Mouse (Mus musculus): ENCODE data around the gene Cgn.
"Not testable (repeated sequence)": the region's sequence is repeated elsewhere in the genome, so short reads cannot be mapped to it uniquely, and the experiment has no call there.

Gene Cgn

DNA sequence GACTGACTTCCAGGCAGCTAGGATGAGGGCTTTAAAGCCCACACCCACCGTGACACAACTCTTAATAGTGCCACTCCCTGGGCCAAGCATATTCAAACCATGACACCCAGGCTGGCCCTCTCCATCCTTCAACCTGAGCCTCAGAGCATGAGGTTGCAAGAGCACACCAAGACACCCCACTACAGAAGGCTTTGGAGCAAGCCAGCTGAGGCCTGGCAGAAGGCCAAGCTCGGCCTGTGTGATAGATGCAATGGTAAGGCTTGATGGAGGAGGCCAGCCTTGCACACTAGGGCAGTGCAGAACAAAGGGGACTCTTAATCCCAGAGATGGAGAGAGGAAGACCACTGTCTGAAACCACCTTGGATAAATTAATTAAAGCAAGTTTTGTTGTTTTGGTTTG is 3.2 kb upstream of the Cgn start:
- DNase-seq (ENCODE audit: extremely low spot score) = no peak

DNA sequence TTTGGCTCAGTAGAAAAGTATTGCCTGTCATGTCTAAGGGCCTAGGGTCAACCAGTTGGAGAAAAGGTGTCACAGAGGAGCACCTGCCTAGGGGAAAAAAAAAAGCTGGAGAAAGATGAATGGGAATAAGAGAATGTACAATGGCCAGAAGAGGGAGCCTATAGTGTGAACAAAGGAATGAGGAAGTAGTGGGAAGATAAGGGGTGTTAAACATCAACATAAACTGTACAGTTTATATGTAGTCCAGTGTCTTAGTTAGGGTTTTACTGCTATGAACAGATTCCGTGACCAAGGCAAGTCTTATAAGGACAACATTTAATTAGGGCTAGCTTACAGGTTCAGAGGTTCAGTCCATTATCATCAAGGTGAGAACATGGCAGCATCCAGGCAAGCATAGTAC is 2.8 kb upstream of the Cgn start:
- no peak for DNase-seq (ENCODE audit: extremely low spot score)

GRCm38 (mm10) chr3:94787122-94787780 is 959 bp upstream of the Cgn start:
- no peak for DNase-seq (ENCODE audit: extremely low spot score)

DNA sequence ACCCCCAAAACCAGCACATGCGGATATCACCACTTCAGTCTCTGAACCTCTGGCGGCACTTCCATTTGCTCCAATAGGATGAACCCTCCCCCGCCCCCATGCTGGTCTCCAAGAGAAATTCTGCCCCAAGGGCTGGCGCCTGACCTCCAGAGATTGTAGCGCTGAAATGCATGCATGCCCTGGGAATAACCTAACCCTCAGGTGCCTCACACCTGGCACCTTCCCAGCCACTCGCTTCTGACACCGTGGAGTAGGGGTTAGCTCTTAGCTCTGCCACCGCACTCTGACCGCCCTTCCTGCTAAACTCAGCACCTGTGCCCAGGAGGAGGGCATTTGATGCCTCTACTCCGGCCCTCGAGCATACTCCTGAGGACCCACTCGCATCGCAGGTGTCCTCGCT is 334 bp downstream of the Cgn start:
- DNase-seq (ENCODE audit: extremely low spot score) = no peak

- DNase-seq (ENCODE audit: extremely low spot score) = no peak
These were observed 2.1 kb downstream of the Cgn start for GRCm38 (mm10) chr3:94784171-94784701.

- DNase-seq (ENCODE audit: extremely low spot score) = no peak
These were observed 2.8 kb downstream of the Cgn start for GRCm38 (mm10) chr3:94783462-94783931.

GRCm38 (mm10) chr3:94782936-94783335 is 3.4 kb downstream of the Cgn start:
- no peak for DNase-seq (ENCODE audit: extremely low spot score)

DNA sequence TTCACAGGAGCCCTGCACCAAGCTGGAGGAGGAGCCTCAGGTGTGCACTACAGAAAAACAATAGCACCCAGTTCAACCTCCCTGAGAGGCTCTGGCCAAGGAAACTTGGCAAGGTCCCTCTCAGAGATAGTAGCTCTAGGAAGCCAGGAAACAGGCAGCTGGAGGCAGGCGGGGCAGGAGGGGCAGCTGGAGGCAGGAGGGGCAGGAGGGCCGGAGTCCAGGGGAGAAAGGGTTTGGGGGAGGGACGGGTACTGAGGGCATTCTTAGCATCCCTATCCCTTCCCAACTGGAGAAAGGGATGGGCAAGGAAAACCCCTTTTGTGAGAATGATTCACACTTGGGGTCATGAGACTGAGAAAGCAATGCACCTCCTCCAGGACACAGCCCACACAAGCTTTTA is 4.9 kb downstream of the Cgn start:
- DNase-seq (ENCODE audit: extremely low spot score) = no peak

DNA sequence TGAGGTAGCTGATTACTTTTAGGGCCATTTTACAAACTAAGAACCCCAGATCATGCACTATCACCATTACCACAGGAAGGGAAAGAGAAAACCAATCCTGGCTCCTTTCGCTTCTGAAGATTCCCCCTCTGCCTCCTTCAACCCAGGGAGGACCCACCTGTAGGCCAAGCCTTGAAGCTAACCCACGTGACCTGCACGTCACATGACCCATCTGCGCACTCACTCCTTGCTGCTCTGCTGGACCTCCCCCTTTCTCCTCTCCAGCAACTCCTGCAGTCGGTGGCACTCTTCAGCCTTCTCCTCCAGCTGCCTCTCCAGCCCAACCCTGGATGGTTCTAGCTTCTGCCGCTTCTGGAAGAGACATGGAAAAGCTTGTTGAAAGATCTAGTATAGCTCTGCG is 10.4 kb downstream of the Cgn start:
- DNase-seq (ENCODE audit: extremely low spot score) = no peak

DNA sequence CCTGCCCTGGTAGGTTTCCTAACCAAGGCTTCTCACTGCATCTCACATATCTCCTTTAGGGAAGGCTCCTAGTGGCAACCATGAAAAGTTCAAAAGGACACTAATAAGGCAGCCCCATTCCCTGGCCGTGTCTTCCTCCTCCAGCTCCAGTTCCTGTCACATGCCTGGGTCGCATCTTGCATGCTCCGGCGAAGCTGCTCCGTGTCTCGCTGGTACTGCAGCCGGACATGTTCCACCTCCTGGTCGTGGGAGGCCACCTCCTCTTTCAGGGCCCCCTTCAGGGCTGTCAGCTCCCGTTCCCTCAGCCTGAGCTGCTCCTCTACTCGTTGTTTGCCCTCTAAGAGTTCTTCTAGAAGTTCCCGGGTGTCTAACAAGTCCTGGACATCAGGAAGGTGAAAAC is 12.3 kb downstream of the Cgn start:
- DNase-seq (ENCODE audit: extremely low spot score) = no peak

GRCm38 (mm10) chr3:94765456-94765855 is 20.8 kb downstream of the Cgn start:
- not testable (repeated sequence) for DNase-seq (ENCODE audit: extremely low spot score)

DNA sequence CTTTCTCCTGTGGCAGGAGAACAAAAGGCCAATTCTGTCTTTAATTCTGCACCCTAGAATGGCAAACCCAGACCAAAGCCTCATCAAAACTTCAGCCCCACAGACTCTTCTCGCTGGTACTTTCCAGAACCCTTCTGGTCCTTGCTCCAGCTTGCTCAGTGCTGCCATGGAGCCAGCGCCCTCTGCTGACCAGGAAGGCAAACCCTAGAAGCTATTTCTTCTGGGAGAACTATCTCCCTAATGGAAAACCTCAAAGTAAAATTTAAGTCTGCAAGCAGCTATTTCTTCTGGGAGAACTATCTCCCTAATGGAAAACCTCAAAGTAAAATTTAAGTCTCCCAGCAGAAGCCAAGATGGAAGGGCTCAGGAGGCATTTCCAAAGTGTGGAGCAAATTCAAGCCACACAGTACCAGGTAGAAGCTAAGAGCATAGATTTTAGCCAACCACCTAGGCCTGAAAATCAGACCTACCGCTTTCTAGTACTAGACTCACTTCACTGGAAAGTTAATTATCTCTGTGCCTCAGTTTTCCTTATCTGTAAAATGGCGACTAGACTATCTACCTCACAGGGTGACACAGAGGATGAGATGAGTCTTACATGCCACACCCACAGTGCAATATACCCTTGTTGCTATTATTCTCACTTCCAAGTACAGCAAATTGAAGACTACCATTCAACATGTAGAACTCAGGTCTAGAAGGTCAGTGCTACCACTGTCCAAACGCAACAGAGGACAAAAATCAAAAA is 21.6 kb downstream of the Cgn start:
- DNase-seq (ENCODE audit: extremely low spot score) = not testable (repeated sequence)

GRCm38 (mm10) chr3:94758427-94758826 is 27.9 kb downstream of the Cgn start:
- not testable (repeated sequence) for DNase-seq (ENCODE audit: extremely low spot score)

DNA sequence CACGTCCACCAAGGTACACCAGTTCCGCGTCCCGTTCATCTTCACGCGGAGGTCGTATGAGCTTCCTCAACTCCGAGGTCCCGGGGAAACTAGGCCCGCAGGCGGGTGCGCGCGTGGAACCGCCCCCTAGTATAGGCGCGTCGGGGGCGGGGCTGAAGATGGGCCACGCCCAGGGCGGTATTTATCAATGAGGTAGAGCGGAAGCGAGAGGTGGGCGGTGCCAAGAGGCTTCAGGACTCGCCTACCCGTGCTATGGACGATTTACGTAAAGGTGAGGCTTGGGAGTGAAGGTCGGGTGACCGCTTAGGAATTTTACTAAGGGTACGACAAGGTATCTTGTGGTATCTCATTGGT is 28.3 kb downstream of the Cgn start:
- DNase-seq (ENCODE audit: extremely low spot score) = not testable (repeated sequence)

GRCm38 (mm10) chr3:94757251-94758055 is 28.8 kb downstream of the Cgn start:
- DNase-seq (ENCODE audit: extremely low spot score) = peak; percentile 18

- DNase-seq (ENCODE audit: extremely low spot score) = no peak
These were observed 40.6 kb downstream of the Cgn start for GRCm38 (mm10) chr3:94745691-94746090.

- DNase-seq (ENCODE audit: extremely low spot score) = not testable (repeated sequence)
These were observed 62.7 kb downstream of the Cgn start for GRCm38 (mm10) chr3:94723637-94724036.

- not testable (repeated sequence) for DNase-seq (ENCODE audit: extremely low spot score)
These were observed 68.0 kb downstream of the Cgn start for GRCm38 (mm10) chr3:94718253-94718652.

DNA sequence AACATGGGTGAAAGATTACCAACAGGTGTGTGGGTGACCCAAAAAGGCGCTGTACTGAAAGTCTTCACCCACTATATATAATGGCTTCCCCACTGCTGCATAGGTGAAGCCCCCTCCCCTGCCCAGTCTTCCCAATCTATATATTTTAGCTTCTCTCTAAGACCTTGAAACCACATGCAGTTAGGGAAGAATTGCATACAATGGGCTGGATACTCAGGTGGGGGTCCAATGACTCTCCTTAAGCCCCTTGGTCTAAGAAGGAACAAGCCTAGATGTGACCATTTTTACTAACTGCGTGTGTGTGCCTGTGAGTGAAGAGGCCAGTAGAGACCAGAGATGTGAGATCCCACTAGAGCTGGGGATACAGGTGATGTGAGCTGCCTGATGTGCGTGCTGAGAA is 72.9 kb downstream of the Cgn start:
- not testable (repeated sequence) for DNase-seq (ENCODE audit: extremely low spot score)

GRCm38 (mm10) chr3:94710591-94710990 is 75.7 kb downstream of the Cgn start:
- not testable (repeated sequence) for DNase-seq (ENCODE audit: extremely low spot score)

Measured in embryo, embryonic 9.5 days (tissue).